Mouse (Mus musculus): ENCODE results near the gene Pnpla2.

The Pnpla2 gene

DNA sequence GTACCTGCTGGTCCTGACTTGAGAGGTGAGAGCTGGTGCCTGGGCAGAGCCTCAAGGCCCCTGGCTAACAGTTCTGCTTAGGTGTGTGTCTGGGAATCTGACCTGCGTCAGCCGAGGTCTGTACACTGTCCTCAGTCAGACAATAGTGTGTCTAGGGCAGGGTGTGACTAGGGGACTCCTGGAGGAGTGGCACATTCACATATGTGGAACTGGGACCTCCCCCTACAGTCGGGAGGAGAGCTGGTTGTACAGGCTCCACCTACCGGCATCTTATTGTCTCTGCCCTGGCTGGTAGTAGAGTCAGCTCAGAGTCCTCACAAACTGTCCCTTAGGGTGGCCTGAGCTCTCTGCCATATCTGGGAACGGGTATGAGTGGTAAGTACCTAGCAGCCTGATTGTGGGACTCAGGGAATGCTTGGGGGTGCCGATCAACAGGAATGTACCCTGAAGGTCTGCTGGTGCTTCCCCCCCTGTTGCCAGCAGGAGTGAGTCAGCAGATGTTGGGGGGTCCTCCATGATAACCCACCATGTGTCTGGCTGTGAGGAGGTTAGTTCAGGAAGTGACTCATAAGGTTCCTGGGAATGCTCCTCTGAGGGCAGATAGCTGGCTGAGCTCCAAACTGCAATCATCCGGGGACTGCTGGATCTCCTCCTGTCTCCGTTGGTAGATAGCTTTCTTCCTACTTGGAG lies 13.7 kb downstream of the Pnpla2 start:
- DNase-seq = peak; percentile 70

DNA sequence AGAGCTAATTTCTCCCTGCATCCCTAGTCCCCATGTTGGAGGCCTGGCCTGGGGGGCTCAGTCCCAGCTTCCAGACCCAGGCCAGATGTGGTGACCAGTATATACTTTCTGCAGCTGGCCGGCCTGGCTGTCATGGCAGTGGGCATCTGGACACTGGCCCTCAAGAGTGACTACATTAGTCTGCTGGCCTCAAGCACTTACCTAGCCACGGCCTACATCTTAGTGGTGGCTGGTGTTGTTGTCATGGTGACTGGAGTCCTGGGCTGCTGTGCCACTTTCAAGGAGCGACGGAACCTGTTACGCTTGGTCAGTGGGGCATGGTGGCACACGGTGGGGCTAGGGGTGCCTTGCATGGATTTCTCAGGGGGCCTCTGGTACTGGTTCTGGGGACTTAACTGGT lies 14.4 kb downstream of the Pnpla2 start:
- no peak for DNase-seq

DNA sequence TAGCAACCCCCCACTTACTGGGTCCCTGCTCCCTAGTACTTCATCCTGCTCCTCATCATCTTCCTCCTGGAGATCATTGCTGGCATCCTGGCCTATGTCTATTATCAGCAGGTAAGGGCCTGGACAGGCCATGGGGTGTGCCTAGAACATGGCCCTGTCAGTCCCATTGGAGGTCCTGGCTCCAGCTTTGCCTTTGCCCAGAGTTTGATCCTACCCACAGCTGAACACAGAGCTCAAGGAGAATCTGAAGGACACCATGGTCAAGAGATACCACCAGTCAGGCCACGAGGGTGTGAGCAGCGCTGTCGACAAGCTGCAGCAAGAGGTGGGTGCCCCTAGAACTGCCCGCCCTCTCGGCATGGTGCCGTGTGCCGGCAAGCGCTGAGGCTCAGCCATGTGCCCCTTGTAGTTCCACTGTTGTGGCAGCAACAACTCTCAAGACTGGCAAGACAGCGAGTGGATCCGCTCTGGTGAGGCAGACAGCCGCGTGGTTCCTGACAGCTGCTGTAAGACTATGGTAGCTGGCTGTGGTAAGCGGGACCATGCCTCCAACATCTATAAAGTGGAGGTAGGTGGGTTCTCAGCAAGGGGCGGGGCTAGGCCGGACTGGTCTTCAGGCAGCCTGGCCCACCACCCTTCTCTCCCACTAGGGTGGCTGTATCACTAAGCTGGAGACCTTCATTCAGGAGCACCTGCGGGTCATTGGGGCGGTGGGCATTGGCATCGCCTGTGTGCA lies 15.1 kb downstream of the Pnpla2 start:
- DNase-seq = no peak

- no peak for DNase-seq
Observed at GRCm38 (mm10) chr7:141470637-141470944, 15.6 kb downstream of the Pnpla2 start.

GRCm38 (mm10) chr7:141471236-141471635 lies 16.2 kb downstream of the Pnpla2 start:
- no peak for DNase-seq

GRCm38 (mm10) chr7:141472226-141472625 lies 17.2 kb downstream of the Pnpla2 start:
- DNase-seq = no peak

GRCm38 (mm10) chr7:141472763-141473162 lies 17.8 kb downstream of the Pnpla2 start:
- no peak for DNase-seq

DNA sequence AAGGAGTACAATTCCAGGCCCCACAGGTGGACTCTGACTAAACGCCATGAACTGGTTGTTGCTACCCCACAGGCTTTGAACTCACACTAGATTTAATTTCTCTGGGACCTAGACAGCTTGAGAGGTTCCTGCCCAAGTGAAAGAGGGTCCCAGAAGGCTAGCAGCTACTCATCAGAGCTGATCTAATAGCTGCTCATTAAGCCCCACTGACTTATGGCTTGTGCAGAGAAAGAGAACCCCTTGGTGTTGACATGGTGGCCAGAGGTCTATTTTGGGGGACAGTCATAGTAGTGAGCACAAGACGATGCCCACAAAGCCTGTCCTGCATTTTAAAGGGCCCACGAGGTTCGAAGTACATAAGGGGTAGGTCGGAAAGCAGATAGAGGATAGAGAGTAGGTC lies 19.2 kb downstream of the Pnpla2 start:
- DNase-seq = no peak

DNA sequence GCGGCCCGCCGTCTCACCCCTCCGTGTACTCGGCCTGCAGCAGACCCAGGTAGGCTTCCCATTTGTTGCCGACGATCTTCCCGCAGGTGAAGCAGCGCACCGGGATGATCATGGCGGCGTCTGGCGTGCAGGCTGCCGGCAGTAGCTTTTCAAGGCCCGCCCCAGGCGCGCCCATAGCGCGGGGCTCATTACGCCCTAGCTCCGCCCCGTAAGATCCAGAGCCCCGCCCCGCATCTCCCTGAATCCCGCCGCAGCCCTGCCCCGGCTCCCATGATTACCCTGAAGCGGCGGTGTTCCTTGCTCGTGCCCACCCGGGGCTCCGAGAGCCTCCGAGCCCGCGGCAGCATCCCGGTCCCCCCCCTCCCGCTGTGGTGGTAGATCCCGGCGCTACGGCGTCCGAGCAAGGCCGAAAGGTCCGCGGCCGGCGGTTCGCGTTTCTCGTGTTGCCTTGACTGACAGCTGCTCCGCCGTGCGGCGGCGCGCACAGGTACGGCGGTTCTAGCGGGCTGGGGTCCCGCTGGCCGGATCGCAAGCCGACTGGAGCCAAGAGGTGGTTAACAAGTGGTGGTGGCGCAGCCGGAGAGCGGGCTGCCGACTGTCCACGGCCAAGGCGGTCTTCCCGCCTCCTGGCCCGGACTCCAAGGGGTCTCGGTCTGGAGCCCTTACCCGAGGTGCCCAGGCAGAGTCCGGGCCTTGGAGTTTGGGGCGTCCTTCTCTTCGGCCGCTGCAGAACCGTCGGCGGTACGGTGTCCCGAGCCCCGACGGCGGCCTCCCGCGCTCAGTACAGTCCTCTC lies 20.2 kb downstream of the Pnpla2 start, which contains the start of the genes Polr2l and Tspan4:
TSS of gene Polr2l (minus strand) at position 122 of the 794 bp plus-strand sequence.
TSS of gene Tspan4 (plus strand) at position 230 of the 794 bp plus-strand sequence.
- peak; percentile 79 for DNase-seq

GRCm38 (mm10) chr7:141475805-141476158 lies 20.8 kb downstream of the Pnpla2 start:
- DNase-seq = no peak

GRCm38 (mm10) chr7:141476226-141476980 lies 21.4 kb downstream of the Pnpla2 start:
- peak; percentile 68 for DNase-seq

DNA sequence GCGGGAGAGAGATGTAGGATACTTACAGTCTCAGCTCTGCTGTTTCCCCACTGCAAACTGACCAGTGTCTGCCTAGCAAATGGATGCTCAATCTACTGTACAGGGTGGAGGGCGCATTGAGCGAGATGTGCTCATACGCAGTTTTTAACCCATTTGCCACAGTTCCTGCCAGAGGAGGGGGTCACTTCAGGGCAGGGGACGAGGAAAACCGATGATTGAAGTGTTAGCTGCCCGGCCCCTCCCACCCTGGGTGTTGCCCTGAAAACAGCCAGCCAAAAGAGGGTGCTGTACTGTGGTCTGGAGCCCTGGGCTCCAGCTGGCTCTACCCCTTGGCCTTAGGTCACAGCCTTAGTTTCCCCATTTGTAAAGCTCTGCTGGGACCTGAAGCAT lies 22.0 kb downstream of the Pnpla2 start:
- DNase-seq = no peak

GRCm38 (mm10) chr7:141477578-141478269 lies 22.7 kb downstream of the Pnpla2 start:
- no peak for DNase-seq

DNA sequence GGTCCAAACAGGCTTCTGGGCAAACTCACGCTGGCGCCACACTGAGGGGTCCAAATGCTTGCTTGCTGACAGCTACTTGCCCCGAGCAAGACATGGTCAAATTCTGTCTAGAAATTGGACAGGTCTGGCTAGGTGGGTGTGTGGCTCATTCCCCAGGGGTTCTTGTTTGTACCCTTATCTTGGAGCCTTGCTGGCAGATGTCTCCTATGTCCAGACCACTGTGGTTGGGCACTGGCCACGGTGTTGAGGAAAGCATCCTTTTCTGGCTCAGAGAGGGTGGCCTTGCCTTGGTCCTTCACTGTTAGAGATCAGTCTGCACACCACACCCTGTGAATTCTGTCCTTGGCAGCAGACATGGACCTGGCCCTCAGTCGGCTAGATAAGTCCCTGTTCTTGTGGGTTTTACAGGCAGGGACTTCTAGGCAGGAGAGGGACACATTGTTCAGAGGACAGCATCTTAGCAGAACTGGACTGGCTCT lies 23.3 kb downstream of the Pnpla2 start:
- DNase-seq = no peak

- peak; percentile 80 for DNase-seq
Observed at GRCm38 (mm10) chr7:141480842-141481497, 26.0 kb downstream of the Pnpla2 start.

GRCm38 (mm10) chr7:141481498-141482401 lies 26.8 kb downstream of the Pnpla2 start:
- DNase-seq = no peak

DNA sequence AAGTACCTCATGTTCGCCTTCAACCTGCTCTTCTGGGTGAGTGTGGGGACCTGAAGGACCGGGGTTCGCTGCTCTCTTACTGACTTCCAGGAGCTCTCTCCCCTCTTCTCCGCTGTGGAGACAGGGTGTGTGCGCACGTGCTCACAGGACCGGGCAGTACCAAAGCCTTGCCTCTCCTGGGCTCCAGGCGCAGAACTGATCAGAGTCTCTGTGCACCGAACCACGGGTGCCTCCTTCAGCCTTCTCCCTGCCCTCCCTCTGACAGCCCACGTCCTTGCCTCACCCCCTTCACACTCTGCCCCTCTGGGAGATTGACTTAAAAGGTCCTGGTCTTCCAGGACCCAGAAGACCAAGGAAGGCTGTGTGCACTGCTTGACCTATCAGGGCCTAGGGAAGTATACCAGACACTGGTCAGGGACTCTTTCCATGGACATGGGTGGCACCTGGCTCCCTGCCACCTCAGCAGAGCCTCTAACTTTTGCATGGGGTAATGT lies 27.6 kb downstream of the Pnpla2 start:
- DNase-seq = no peak

DNA sequence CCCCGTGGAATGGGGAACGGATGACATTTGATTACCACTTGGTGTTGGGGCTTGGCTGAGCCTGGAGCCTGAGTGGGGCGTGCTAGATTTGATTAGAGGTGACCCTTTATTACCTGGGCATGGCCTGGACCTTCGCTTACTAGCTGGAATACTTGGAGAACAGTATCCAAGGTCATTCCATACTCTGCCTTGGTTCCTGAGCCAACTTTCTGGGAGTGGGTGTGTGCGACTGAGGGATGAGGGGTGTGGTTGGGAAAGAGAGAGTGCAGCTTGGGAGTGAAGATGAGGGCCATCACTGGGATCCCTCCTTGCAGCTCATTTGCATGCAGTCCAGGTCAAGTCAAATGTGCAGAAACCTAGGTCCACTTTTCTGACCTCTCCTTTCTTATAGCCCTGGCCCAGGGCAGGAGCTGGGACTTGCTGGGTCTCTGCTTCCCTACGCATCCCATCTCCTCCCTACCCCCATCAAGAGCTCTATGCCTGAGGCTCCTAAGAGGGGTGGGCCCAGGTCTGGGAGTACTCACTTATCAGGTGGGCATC lies 28.2 kb downstream of the Pnpla2 start:
- DNase-seq = no peak

GRCm38 (mm10) chr7:141484186-141485120 lies 29.5 kb downstream of the Pnpla2 start:
- DNase-seq = no peak

Measured in layer of hippocampus, adult 9-11 months (tissue).